Mouse (Mus musculus) layer of hippocampus, adult 9-10 months (tissue): Measurements from ENCODE around the gene Dus4l.

Source experiments
- DNase-seq: peaks from one replicate; pipeline ENCODE4 v3.0.0; 2022; ENCODE audit warnings: low spot score

Gene Dus4l

DNA sequence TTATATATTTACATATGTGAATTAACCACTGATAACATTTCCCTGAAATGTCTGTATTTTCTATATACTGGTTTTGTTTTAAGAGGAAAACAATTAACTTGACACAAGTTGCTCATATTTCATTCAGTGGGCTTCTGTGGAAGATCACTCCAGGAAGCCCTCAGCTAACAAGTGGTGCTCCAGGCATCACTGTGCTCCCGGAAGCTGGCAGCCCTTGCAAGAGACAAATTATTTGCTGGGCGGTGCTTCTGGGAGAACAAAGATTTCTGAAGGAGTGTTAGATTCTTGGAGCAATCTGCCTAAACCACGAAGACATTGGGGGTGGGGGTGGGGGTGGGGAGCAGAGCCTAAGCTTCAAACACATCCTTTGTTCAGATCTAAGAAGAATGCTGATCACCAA, 62.6 kb downstream of the Dus4l start:
- no peak for DNase-seq
